37 mouse cellular contexts compared by ENCODE assay signal in the genomic region with DNA sequence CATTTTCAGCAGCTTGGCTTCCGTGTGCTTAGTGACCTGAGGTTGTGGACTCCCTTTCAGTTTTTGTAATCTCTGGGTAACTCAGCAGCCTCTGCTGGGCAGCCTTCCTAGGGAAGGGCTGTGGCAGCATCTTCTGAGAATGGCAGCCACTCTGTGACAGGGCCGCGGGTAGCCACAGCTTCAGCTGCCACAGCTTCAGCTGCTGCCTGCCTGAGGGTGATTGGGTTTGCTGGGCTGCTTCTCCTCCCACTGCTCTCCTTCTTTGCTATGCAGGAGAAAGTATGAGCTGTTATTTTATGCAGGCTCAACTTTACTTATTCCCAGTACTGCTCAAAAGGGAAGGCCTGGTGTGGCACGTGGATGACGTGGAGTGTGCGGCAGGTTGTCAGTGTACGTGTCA. TPM values are rescaled to one million over a fixed set of nuclear protein-coding genes. Genes with fewer than 3 reads are reported as not detected.
"Had no signal": no experiment of that assay in that cellular context is flagged by ENCODE, and none has a peak within 500 bp of the region (broad histone marks: within the 10 kb centered on the region; RNA-seq: fewer than 3 reads in every experiment).

No protein-coding gene starts in this region.

- DNase-seq: cerebellum, adult 8-10 months; cerebellum, adult 9-10 months; cerebellum, adult 9-11 months; cerebellum, postnatal 10 days; cerebellum, postnatal 14 days; cerebellum, postnatal 25 days; cerebellum, postnatal 36 days; embryo, embryonic 11 days; forebrain, postnatal 0 days; gastrocnemius, adult 2 months; gastrocnemius, postnatal 10 days; gastrocnemius, postnatal 14 days; gastrocnemius, postnatal 25 days; gastrocnemius, postnatal 36 days; heart, adult 11 months; heart, adult 18-20 months; heart, adult 2 months had no signal

- H3K9ac ChIP-seq: embryonic facial prominence, embryonic 12.5 days; embryonic facial prominence, embryonic 13.5 days; embryonic facial prominence, embryonic 15.5 days; forebrain, embryonic 12.5 days; forebrain, embryonic 13.5 days; forebrain, embryonic 15.5 days; forebrain, postnatal 0 days had no signal

- H3K4me1 ChIP-seq: embryonic facial prominence, embryonic 10.5 days; embryonic facial prominence, embryonic 12.5 days; embryonic facial prominence, embryonic 13.5 days; embryonic facial prominence, embryonic 15.5 days; forebrain, embryonic 10.5 days; forebrain, embryonic 12.5 days; forebrain, embryonic 13.5 days; forebrain, embryonic 15.5 days had no signal

- H3K36me3 ChIP-seq: embryonic facial prominence, embryonic 10.5 days; embryonic facial prominence, embryonic 12.5 days; embryonic facial prominence, embryonic 13.5 days; embryonic facial prominence, embryonic 15.5 days; forebrain, embryonic 10.5 days; forebrain, embryonic 12.5 days; forebrain, embryonic 15.5 days had no signal

- H3K9me3 ChIP-seq: embryonic facial prominence, embryonic 10.5 days; embryonic facial prominence, embryonic 12.5 days; embryonic facial prominence, embryonic 13.5 days; embryonic facial prominence, embryonic 15.5 days; forebrain, embryonic 10.5 days; forebrain, embryonic 12.5 days; forebrain, embryonic 13.5 days; forebrain, embryonic 15.5 days had no signal

- H3K27ac ChIP-seq: embryonic facial prominence, embryonic 10.5 days; embryonic facial prominence, embryonic 12.5 days; embryonic facial prominence, embryonic 13.5 days; embryonic facial prominence, embryonic 15.5 days; forebrain, embryonic 10.5 days; forebrain, embryonic 12.5 days; forebrain, embryonic 13.5 days; forebrain, embryonic 15.5 days; gastrocnemius, adult 2 months; heart, adult 2 months had no signal

- H3K4me2 ChIP-seq: embryonic facial prominence, embryonic 12.5 days; embryonic facial prominence, embryonic 13.5 days; embryonic facial prominence, embryonic 15.5 days; forebrain, embryonic 12.5 days; forebrain, embryonic 13.5 days; forebrain, embryonic 15.5 days had no signal

- H3K27me3 ChIP-seq: embryonic facial prominence, embryonic 12.5 days; embryonic facial prominence, embryonic 13.5 days; embryonic facial prominence, embryonic 15.5 days; forebrain, embryonic 12.5 days; forebrain, embryonic 13.5 days; forebrain, embryonic 15.5 days had no signal

- ATAC-seq: forebrain, embryonic 13.5 days; forebrain, embryonic 14.5 days; forebrain, embryonic 15.5 days; forebrain, embryonic 16.5 days; forebrain, postnatal 0 days had no signal

- H3K4me3 ChIP-seq: embryonic facial prominence, embryonic 10.5 days; embryonic facial prominence, embryonic 12.5 days; embryonic facial prominence, embryonic 13.5 days; embryonic facial prominence, embryonic 15.5 days; erythroblast, embryonic 14.5 days; forebrain, embryonic 10.5 days; forebrain, embryonic 12.5 days; forebrain, embryonic 13.5 days; forebrain, embryonic 15.5 days; gastrocnemius, adult 2 months; heart, adult 2 months had no signal

RNA-seq across cellular contexts. Expression of a gene that starts 24.3 kb away (rescaled TPM):
- total RNA-seq: common myeloid progenitor, adult 5-6 weeks; gastrocnemius, adult 18-20 months; gastrocnemius, adult 2 months; gastrocnemius, adult 8-10 months; gastrocnemius, postnatal 10 days; gastrocnemius, postnatal 14 days; gastrocnemius, postnatal 25 days; gastrocnemius, postnatal 36 days; granulocyte monocyte progenitor cell, adult 5-6 weeks had no signal
- polyA plus RNA-seq: cortical plate, adult 2 months; embryonic facial prominence, embryonic 10.5 days; embryonic facial prominence, embryonic 13.5 days; erythroblast, embryonic 14.5 days; forebrain, embryonic 10.5 days; forebrain, embryonic 11.5 days; forebrain, embryonic 12.5 days; forebrain, embryonic 13.5 days; forebrain, embryonic 14.5 days; forebrain, embryonic 15.5 days; forebrain, embryonic 16.5 days; frontal cortex, adult 2 months had no signal

RNA-seq across cellular contexts. Expression of a gene that starts 28.2 kb away (rescaled TPM):
- total RNA-seq: common myeloid progenitor, adult 5-6 weeks; gastrocnemius, adult 18-20 months; gastrocnemius, adult 2 months; gastrocnemius, postnatal 36 days; granulocyte monocyte progenitor cell, adult 5-6 weeks; heart, adult 18-20 months; heart, adult 2 months; heart, adult 8-10 months had no signal
- polyA plus RNA-seq: embryonic facial prominence, embryonic 15.5 days; erythroblast, embryonic 14.5 days; heart, adult 2 months had no signal

RNA-seq across cellular contexts. Expression of a gene that starts 52.5 kb away (rescaled TPM):
- total RNA-seq: gastrocnemius, adult 18-20 months; gastrocnemius, adult 2 months; gastrocnemius, adult 8-10 months; gastrocnemius, postnatal 25 days; gastrocnemius, postnatal 36 days; granulocyte monocyte progenitor cell, adult 5-6 weeks had no signal
- polyA plus RNA-seq: erythroblast, embryonic 14.5 days had no signal

RNA-seq across cellular contexts. Expression of a gene that starts 52.8 kb away (rescaled TPM):
- total RNA-seq: common myeloid progenitor, adult 5-6 weeks; gastrocnemius, adult 18-20 months; gastrocnemius, adult 2 months; gastrocnemius, adult 8-10 months; gastrocnemius, postnatal 10 days; gastrocnemius, postnatal 14 days; gastrocnemius, postnatal 25 days; gastrocnemius, postnatal 36 days; granulocyte monocyte progenitor cell, adult 5-6 weeks; heart, adult 18-20 months; heart, adult 2 months; heart, adult 8-10 months had no signal
- polyA plus RNA-seq: embryonic facial prominence, embryonic 10.5 days; embryonic facial prominence, embryonic 11.5 days; embryonic facial prominence, embryonic 12.5 days; embryonic facial prominence, embryonic 13.5 days; erythroblast, embryonic 14.5 days; forebrain, embryonic 10.5 days; forebrain, embryonic 13.5 days; forebrain, embryonic 15.5 days had no signal
